Mouse (Mus musculus) brain, embryonic 14.5 days (tissue): ENCODE measurements around the gene Gm36210.

Experiments
- CTCF ChIP-seq: fragments of 200-500 bp; IDR thresholded peaks from 2 replicates; pipeline ENCODE4 v1.5.1; 2012; ENCODE audit warnings: inconsistent platforms, mild to moderate bottlenecking, moderate library complexity, borderline replicate concordance; ENCODE audit not compliant: insufficient read depth, insufficient read length; ENCODE audit errors: extremely low read depth
- POLR2A ChIP-seq: fragments of 200-500 bp; IDR thresholded peaks from 2 replicates; pipeline ENCODE4 v1.6.1; 2012; ENCODE audit warnings: mild to moderate bottlenecking, inconsistent platforms, borderline replicate concordance; ENCODE audit not compliant: poor library complexity, insufficient read depth, insufficient read length, severe bottlenecking; ENCODE audit errors: extremely low read depth

DNA sequence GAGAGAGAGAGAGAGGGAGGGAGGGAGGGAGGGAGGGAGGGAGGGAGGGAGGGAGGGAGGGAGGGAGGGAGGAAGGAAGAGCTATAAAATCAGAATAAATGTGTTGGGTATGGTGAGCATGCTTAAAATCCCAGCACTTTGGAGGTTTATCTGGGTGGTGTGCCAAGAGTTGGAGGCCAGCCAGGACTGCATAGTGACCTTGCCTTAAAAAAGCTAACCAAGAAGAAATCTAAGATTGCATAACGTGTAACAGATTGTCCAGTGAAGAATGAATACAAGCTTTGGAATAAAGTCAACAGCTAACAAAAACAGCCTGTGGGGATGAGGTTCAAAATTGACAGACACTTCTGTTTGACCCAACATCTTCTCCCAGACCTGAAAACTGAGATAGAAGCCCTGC, 43.3 kb downstream of the Gm36210 start:
- TF ChIP-seq CTCF, result no peak
- TF ChIP-seq POLR2A, result no peak
